Mouse (Mus musculus) ES-CJ7 (cell line): ENCODE results near the gene Olfr1416.

ENCODE experiments used
- DNase-seq: peaks from one replicate; pipeline ENCODE4 v3.0.0; 2011; ENCODE audit warnings: low read depth, low spot score

The Olfr1416 gene

GRCm38 (mm10) chr1:92432098-92432497, 52.8 kb downstream of the Olfr1416 start:
- peak; percentile 97 for DNase-seq

GRCm38 (mm10) chr1:92431420-92431819, 53.5 kb downstream of the Olfr1416 start:
- DNase-seq, result peak; percentile 26

GRCm38 (mm10) chr1:92430991-92431390, 53.9 kb downstream of the Olfr1416 start:
- peak; percentile 62 for DNase-seq
